Mouse (Mus musculus): ENCODE results near the gene Shisa5. TPM values are rescaled to one million over a fixed set of nuclear protein-coding genes. Genes with fewer than 3 reads are reported as not detected.

The Shisa5 gene
- 1,951 and 3,448 TPM in 2 replicates for polyA plus RNA-seq (2012; rRNA removed; ENCODE audit: low replicate concordance)

DNA sequence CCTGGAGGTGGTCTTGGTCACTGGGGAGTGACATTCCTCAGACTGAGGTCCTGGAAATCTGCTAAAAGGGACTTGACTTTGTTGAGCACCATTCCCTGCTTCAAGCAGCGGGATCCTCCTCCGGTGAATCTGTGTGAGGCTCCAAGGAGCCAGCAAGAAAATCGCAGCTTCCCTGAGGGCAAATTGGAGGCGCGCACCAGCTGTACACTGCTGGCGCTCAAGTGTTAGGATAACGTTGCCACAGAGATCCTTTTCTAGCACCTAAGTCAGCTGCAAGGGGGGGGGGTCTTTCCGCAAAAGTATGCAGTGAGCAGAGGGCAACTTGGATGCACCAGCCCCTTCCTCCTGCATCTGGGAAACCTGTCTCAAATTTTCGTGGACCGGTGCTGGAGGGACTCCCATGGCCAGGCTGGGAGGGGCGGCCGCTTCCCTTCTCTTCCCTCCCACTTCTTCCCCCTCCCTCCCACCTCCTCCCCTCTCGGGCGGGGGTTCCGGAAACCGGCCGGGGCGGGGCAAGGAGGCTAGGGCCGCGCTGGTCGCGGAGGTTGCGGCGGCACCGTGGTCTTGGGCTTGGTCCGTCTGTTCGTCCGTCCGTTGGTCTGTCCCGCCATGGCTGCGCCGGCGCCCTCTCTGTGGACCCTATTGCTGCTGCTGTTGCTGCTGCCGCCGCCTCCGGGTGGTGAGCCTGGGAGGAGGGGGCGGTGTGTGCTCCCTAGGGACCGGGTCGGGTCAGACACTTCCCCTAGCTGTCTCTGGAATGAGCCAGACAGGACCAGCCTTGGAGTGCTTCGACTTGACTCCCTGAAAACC is at the start of gene Shisa5:
Gene Shisa5 (plus strand): TSS at position 480 of the 810 bp plus-strand sequence.

DNA sequence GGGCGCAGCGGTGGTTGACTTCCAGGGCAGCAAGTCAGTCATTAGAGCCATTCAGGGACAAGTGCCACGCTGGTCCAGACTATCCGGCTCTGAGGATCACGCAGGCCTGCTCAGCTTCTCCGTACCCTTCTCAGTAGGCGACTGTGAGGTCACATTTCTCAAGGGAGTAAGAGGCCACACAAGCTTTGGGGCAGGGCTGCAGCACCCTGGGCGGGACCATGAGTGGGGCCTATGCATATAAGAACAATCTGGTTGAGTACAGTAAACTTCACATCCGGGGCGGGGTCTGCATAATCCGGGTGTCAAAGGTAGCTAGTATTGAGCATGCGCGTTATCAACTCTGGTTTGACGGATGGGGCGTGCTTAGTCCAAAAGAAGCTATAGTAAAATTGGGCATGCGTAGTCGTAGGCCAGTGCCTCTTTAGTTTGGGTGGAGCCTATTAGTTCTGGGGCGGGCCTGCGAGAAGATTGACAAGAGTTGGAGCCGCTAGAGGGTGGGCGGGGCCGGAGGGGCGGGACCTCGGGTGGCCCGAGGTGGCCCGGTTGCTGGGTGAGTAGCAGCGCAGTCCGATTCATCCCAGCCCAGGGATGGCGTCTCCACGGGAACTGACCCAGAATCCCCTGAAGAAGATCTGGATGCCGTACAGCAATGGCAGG is 46.8 kb upstream of the Shisa5 start, which contains the start of gene Pfkfb4:
Gene Pfkfb4 (plus strand): TSS at position 351 of the 657 bp plus-strand sequence.

DNA sequence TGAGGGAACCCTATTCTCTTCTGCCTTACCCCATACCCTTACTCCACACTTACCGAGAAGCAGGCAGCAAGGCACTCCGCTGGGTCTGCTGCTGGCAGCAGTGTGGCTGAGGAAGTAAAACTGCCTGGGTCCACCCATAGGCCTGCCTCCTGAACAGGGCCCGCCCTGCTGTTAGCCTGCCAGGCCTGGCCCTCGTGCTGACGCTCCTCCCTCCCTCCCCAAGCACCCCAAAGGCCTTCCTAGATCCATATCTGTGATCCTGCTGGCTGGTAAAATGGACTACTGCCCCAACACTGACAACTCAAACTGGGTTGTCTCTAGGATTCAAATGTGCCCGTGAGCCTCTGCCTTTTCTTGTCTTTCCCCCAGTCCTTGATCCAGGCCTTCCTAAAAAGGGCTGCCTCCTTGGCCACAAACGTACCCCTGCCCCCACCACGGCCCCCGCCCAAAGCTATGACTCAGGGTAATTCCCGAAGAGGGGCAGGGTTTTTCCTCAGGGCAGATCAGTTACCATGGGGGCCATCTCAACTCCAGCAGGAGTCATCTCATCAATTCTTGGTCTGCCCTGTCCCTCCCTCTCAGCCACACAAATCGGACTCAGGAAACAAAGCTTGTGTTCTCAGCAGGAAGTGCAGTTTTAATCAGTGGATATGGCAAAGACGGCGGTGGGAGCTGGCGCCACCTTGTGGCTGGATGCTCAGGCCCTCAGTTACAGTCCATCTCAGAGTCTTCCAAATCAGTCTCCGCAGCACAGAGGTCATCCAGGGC is 21.0 kb downstream of the Shisa5 start, which contains the start of gene Trex1:
Gene Trex1 (minus strand): TSS at position 599 of the 768 bp plus-strand sequence.

DNA sequence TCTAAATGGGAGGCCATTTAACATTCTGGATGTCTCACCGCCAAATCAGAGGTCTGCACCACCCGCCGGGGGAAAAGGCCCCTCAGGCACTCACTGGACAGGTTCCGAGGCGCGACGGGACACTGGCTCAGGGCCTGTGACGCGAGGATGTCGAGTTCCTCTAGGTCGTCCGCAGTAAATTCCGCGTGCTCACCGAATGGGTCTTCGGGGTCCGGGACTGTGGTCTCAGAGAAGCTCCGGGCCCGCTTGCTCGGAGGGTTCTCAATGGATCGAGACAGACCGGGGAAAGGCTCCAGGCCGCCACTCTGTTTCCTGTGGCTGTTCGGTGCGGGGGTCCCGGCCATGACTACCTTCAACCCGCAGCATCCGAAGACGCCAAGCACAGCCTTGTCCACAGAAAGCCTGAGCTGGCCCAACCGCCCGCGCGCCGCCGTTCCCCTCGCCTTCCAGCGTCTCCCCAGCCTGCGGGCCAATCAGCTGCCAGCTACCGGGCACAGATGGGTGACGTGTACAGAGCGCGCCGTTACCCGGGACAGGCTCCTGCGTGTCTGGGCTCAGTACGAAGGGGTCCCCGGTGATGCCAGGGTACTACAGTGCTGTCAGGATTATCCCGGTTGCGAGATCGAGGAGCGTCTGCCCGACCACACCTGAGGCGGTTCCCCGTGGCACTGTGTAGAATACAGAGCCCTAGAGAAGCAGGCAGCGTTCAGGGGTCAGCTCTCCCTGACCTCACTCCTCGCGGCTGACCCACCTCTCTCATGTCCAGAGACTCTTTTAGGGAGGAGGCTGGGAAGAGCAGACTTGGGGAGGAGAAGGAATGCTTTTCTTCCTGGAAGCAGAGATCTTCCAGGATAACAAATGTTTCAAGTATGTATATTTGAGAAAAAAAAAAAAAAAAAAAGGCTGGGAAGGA is 35.6 kb downstream of the Shisa5 start, which contains the start of gene Atrip:
Gene Atrip (minus strand): TSS at position 464 of the 913 bp plus-strand sequence.

DNA sequence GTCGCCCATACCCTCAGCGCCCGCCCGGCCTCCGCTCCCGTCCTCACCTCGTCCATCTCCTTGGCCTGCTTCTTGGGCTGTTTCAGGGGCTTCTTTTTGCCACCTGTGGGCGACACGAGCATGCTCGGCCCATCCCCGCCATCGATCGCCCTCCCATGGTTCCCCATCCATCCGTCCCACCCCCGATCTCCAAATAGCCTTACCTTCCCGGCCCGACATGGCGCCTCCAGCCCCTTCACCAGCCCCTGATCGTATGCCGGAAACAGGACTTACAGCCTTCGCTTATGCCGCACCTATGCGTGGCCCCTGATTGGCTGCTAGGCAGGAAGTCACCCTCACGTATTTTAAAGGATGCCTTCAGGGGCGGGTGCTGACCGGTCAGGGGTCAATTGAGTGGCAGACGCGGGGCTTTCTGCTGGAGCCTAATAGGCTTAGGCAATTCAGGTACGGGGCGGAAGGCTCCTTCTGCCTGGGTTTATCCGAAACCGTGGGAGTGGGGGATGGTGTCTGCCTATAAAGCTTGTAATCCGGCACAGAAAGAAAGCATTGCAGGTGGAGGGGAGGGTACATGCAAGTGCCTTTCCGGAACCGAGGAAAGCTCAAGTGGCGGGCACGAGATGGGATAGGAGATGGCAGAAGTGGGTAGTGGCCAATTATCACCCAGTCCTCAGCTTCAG is 43.9 kb downstream of the Shisa5 start, which contains the start of the genes Ccdc51 and Tma7:
Gene Ccdc51 (plus strand): TSS at position 370 of the 677 bp plus-strand sequence.
Gene Tma7 (minus strand): TSS at position 464 of the 677 bp plus-strand sequence.

DNA sequence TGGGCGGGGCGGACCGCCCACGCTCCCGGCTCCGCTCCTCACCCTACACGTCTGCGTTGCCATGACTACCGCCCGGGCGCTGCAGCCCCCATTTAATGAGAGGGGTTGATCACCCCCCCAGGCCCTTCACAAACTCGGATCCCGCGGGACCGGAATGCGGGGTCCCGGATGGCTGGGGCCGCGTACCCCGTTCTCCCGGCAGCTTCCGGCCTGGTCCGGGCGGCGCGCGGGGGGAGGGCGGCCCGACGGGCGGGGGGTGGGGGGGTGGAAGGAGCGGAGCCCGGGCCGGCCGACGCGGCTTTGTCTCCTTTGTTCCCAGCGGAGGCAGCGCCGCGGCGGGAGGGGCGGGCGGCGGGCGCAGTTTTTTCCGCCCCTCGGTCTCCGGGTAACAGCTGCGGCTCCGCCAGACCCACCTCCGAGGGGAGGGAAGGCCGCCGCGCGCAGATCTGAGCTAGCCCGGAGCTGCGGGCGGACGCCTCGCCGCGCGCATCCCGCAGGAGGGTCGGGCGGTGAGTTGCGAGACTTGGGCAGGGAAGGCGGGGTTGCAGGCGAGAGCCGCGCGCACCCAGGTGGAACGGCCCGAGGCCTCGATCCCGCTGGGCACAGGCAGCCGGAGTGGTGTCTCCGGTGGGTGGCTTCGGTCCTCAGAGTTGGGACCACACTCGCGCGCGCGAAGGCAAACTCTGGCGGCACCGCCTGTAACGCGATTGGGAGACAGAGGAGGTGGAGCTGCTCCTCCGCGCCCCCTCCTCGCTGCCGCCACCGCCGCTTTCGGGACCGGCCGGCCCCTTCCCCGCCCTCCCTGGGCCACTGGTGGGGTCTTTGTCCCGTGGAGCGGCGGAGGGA is 57.0 kb downstream of the Shisa5 start, which contains the start of gene Plxnb1:
Gene Plxnb1 (plus strand): TSS at position 253 of the 846 bp plus-strand sequence.

Other genes with a start within 250 kb of the Shisa5 start
- gene Nckipsd, start 230.2 kb upstream of the Shisa5 start, polyA plus RNA-seq (2012; rRNA removed; ENCODE audit: low replicate concordance) = 33.1 and 44.7 TPM in 2 replicates
- gene Celsr3, start 212.2 kb upstream of the Shisa5 start, polyA plus RNA-seq (2012; rRNA removed; ENCODE audit: low replicate concordance) = 0.37 and 1.4 TPM in 2 replicates
- gene Slc26a6, start 185.3 kb upstream of the Shisa5 start, polyA plus RNA-seq (2012; rRNA removed; ENCODE audit: low replicate concordance) = 26.7 and 33.5 TPM in 2 replicates
- 0.22 TPM in 1 of 2 replicates, not detected in the other for gene Tmem89, start 123.9 kb upstream of the Shisa5 start, polyA plus RNA-seq (2012; rRNA removed; ENCODE audit: low replicate concordance)
- 712 and 1,110 TPM in 2 replicates for gene Uqcrc1, start 101.9 kb upstream of the Shisa5 start, polyA plus RNA-seq (2012; rRNA removed; ENCODE audit: low replicate concordance)
- 14.3 and 26.9 TPM in 2 replicates for gene Col7a1, start 85.0 kb upstream of the Shisa5 start, polyA plus RNA-seq (2012; rRNA removed; ENCODE audit: low replicate concordance)
- gene Ucn2, start 52.6 kb upstream of the Shisa5 start, polyA plus RNA-seq (2012; rRNA removed; ENCODE audit: low replicate concordance) = 1.1 and 4.3 TPM in 2 replicates
- gene Pfkfb4, start 46.8 kb upstream of the Shisa5 start, polyA plus RNA-seq (2012; rRNA removed; ENCODE audit: low replicate concordance) = 23.3 and 30.5 TPM in 2 replicates
- gene Trex1, start 21.2 kb downstream of the Shisa5 start, polyA plus RNA-seq (2012; rRNA removed; ENCODE audit: low replicate concordance) = 177 and 211 TPM in 2 replicates
- 22.4 and 28.7 TPM in 2 replicates for gene Atrip, start 35.6 kb downstream of the Shisa5 start, polyA plus RNA-seq (2012; rRNA removed; ENCODE audit: low replicate concordance)
- 5.1 and 6.6 TPM in 2 replicates for gene Ccdc51, start 43.9 kb downstream of the Shisa5 start, polyA plus RNA-seq (2012; rRNA removed; ENCODE audit: low replicate concordance)
- 40.4 and 49.2 TPM in 2 replicates for gene Tma7, start 44.0 kb downstream of the Shisa5 start, polyA plus RNA-seq (2012; rRNA removed; ENCODE audit: low replicate concordance)
- 8.5 and 10.8 TPM in 2 replicates for gene Plxnb1, start 56.8 kb downstream of the Shisa5 start, polyA plus RNA-seq (2012; rRNA removed; ENCODE audit: low replicate concordance)
- gene Fbxw21, start 123.5 kb downstream of the Shisa5 start, polyA plus RNA-seq (2012; rRNA removed; ENCODE audit: low replicate concordance) = not detected in 2 replicates
- gene Fbxw13, start 157.4 kb downstream of the Shisa5 start, polyA plus RNA-seq (2012; rRNA removed; ENCODE audit: low replicate concordance) = 0.16 TPM in 1 of 2 replicates, not detected in the other
- not detected in 2 replicates for gene Fbxw20, start 196.2 kb downstream of the Shisa5 start, polyA plus RNA-seq (2012; rRNA removed; ENCODE audit: low replicate concordance)
- not detected in 2 replicates for gene Fbxw14, start 249.1 kb downstream of the Shisa5 start, polyA plus RNA-seq (2012; rRNA removed; ENCODE audit: low replicate concordance)